Mouse (Mus musculus): ENCODE data around the gene Fcmr.

Fcmr gene

GRCm38 (mm10) chr1:130857456-130857855, 8.0 kb upstream of the Fcmr start:
- no peak for DNase-seq (ENCODE audit: low read depth, low spot score)

- DNase-seq (ENCODE audit: low read depth, low spot score): no peak
Measured at GRCm38 (mm10) chr1:130864238-130864637, 1.2 kb upstream of the Fcmr start.

GRCm38 (mm10) chr1:130864741-130865140, 728 bp upstream of the Fcmr start:
- DNase-seq (ENCODE audit: low read depth, low spot score): no peak

- DNase-seq (ENCODE audit: low read depth, low spot score): no peak
Measured at GRCm38 (mm10) chr1:130872912-130873311, 7.4 kb downstream of the Fcmr start.

- peak; percentile 54 for DNase-seq (ENCODE audit: low read depth, low spot score)
Measured at GRCm38 (mm10) chr1:130875139-130875538, 9.7 kb downstream of the Fcmr start.

- no peak for DNase-seq (ENCODE audit: low read depth, low spot score)
Measured at GRCm38 (mm10) chr1:130875910-130876309, 10.4 kb downstream of the Fcmr start.

GRCm38 (mm10) chr1:130876931-130877509, 11.6 kb downstream of the Fcmr start:
- DNase-seq (ENCODE audit: low read depth, low spot score): peak; percentile 73

- peak; percentile 19 for DNase-seq (ENCODE audit: low read depth, low spot score)
Measured at GRCm38 (mm10) chr1:130877889-130878614, 12.6 kb downstream of the Fcmr start.

GRCm38 (mm10) chr1:130879927-130880326, 14.5 kb downstream of the Fcmr start:
- DNase-seq (ENCODE audit: low read depth, low spot score): no peak

- DNase-seq (ENCODE audit: low read depth, low spot score): no peak
Measured at GRCm38 (mm10) chr1:130883146-130883545, 17.7 kb downstream of the Fcmr start.

GRCm38 (mm10) chr1:130887354-130887753, 21.9 kb downstream of the Fcmr start, which contains the start of gene Il24:
TSS of gene Il24 (minus strand) at chr1:130887454.
- no peak for DNase-seq (ENCODE audit: low read depth, low spot score)

- no peak for DNase-seq (ENCODE audit: low read depth, low spot score)
Measured at GRCm38 (mm10) chr1:130892446-130892845, 27.0 kb downstream of the Fcmr start.

- DNase-seq (ENCODE audit: low read depth, low spot score): no peak
Measured at GRCm38 (mm10) chr1:130893329-130894040, 28.0 kb downstream of the Fcmr start.

GRCm38 (mm10) chr1:130894468-130894867, 29.0 kb downstream of the Fcmr start:
- no peak for DNase-seq (ENCODE audit: low read depth, low spot score)

GRCm38 (mm10) chr1:130902505-130902904, 37.0 kb downstream of the Fcmr start:
- DNase-seq (ENCODE audit: low read depth, low spot score): no peak

GRCm38 (mm10) chr1:130911401-130912010, 46.0 kb downstream of the Fcmr start, which contains the start of gene Il20:
TSS of gene Il20 (minus strand) at chr1:130911451.
- no peak for DNase-seq (ENCODE audit: low read depth, low spot score)

- no peak for DNase-seq (ENCODE audit: low read depth, low spot score)
Measured at GRCm38 (mm10) chr1:130918323-130918980, 53.0 kb downstream of the Fcmr start.

- DNase-seq (ENCODE audit: low read depth, low spot score): no peak
Measured at GRCm38 (mm10) chr1:130926484-130926883, 61.0 kb downstream of the Fcmr start.

All from forelimb bud, embryonic 11.5 days (tissue).